In genomic region chr3:41030705-41031104, GRCm38 (mm10) we compare ENCODE assay signal across 3 mouse cellular contexts.
TF ChIP-seq lines count a peak whose summit lies in the region.

No protein-coding gene starts in this region.

TF ChIP-seq in CH12.LX, 34 proteins besides CTCF, POLR2A, EP300 and RAD21:
- TF ChIP-seq MYC (IDR thresholded peaks at IDR 0.05; ENCODE audit: low read depth, low read length) (no peak), PAX5 (IDR thresholded peaks at IDR 0.05; ENCODE audit: low read length) (no peak), MAFK (IDR thresholded peaks at IDR 0.05; ENCODE audit: insufficient replicate concordance, low read length) (peak; percentile 97)

TF ChIP-seq in ES-E14, 5 proteins besides CTCF, POLR2A, EP300 and RAD21:
- TF ChIP-seq MAFK (IDR thresholded peaks at IDR 0.05; ENCODE audit: insufficient read depth, low read depth, low read length) (peak; percentile 90), HCFC1 (IDR thresholded peaks at IDR 0.05; ENCODE audit: borderline replicate concordance, insufficient read depth, low read length) (no peak)

TF ChIP-seq in MEL, 35 proteins besides CTCF, POLR2A, EP300 and RAD21:
- TF ChIP-seq MAFK (IDR thresholded peaks at IDR 0.05; ENCODE audit: borderline replicate concordance, low read depth, low read length) (peak; percentile 95), USF1 (IDR thresholded peaks at IDR 0.05; ENCODE audit: low read depth, low read length) (no peak), ETS1 (IDR thresholded peaks at IDR 0.05; ENCODE audit: low read depth, low read length) (no peak), NRF1 (IDR thresholded peaks at IDR 0.05; ENCODE audit: insufficient read depth, low read depth, low read length, poor library complexity, severe bottlenecking) (no peak), ELF1 (IDR thresholded peaks at IDR 0.05; ENCODE audit: low read depth, low read length) (no peak), MAX (IDR thresholded peaks at IDR 0.05; ENCODE audit: low read length) (no peak), UBTF (IDR thresholded peaks at IDR 0.05; ENCODE audit: borderline replicate concordance, insufficient read depth, low read depth, low read length) (no peak)
TF ChIP-seq in MEL: peak in this region for 1.
